8 mouse cellular contexts compared by ENCODE assay signal in genomic region chr6:86370093-86370713, GRCm38 (mm10). TPM values are rescaled to one million over a fixed set of nuclear protein-coding genes. Genes with fewer than 3 reads are reported as not detected.
DNase-seq lines count a peak whose midpoint lies in the region; ATAC-seq and TF ChIP-seq lines count a peak whose summit lies in the region.

No protein-coding gene starts in this region.

- no peaks in the 10 kb centered on the region for H3K27me3 ChIP-seq in embryonic facial prominence, embryonic 12.5 days
- no peaks in the 10 kb centered on the region for H3K27me3 ChIP-seq in limb, embryonic 10.5 days (ENCODE audit: low read depth, poor library complexity, severe bottlenecking)
- H3K27me3 ChIP-seq in myocyte (ENCODE audit: control insufficient read depth, insufficient read depth, insufficient read length): no peaks in the 10 kb centered on the region

- peak overlapping the region; percentile 84; the same call in 1 of the 2 replicates for H3K27ac ChIP-seq in embryonic facial prominence, embryonic 12.5 days
- peak overlapping the region; percentile 92 for H3K27ac ChIP-seq in limb, embryonic 10.5 days

- H3K9me3 ChIP-seq in embryonic facial prominence, embryonic 12.5 days: no peaks in the 10 kb centered on the region
- no peaks in the 10 kb centered on the region for H3K9me3 ChIP-seq in limb, embryonic 10.5 days (replicated peaks)

- peaks cover 7% of the 10 kb centered on the region; the same call in 1 of the 2 replicates for H3K36me3 ChIP-seq in embryonic facial prominence, embryonic 12.5 days
- H3K36me3 ChIP-seq in limb, embryonic 10.5 days: peaks cover 47% of the 10 kb centered on the region
- H3K36me3 ChIP-seq in myocyte (ENCODE audit: control insufficient read depth, insufficient read depth): no peaks in the 10 kb centered on the region

- peak; percentile 29 for DNase-seq in thymus, postnatal 0 days (ENCODE audit: low spot score)
- no peak for DNase-seq in thymus, adult 18-20 months
- DNase-seq in limb, embryonic 10.5 days (ENCODE audit: low spot score): no peak
- no peak for DNase-seq in frontal cortex, postnatal 36 days (ENCODE audit: low spot score in 2 of 2)
- DNase-seq in layer of hippocampus, adult 8-10 months (ENCODE audit: low spot score in 2 of 2): no peak

- H3K4me2 ChIP-seq in embryonic facial prominence, embryonic 12.5 days (replicated peaks): peak overlapping the region; percentile 90
- peak overlapping the region; percentile 95 for H3K4me2 ChIP-seq in myocyte (ENCODE audit: low read depth)

- peak overlapping the region; percentile 71; the same call in 1 of the 2 replicates for H3K9ac ChIP-seq in embryonic facial prominence, embryonic 12.5 days

- H3ac ChIP-seq in myocyte (ENCODE audit: control insufficient read depth, insufficient read length): peak overlapping the region; percentile 3

- no peak for TF ChIP-seq POLR2A in myocyte (IDR thresholded peaks at IDR 0.05; ENCODE audit: insufficient read length, low read depth)

- WGBS in embryonic facial prominence, embryonic 12.5 days: 71% methylated on average over 3 of the region's 3 CpGs
- 68% methylated on average over 3 of the region's 3 CpGs for WGBS in limb, embryonic 10.5 days

- peaks cover 27% of the 10 kb centered on the region for H3K4me1 ChIP-seq in embryonic facial prominence, embryonic 12.5 days
- peaks cover 28% of the 10 kb centered on the region for H3K4me1 ChIP-seq in limb, embryonic 10.5 days

- no peak for ATAC-seq in embryonic facial prominence, embryonic 12.5 days (ENCODE audit: insufficient number of reproducible peaks, insufficient read depth, low FRiP score, low TSS enrichment)
- ATAC-seq in megakaryocyte progenitor cell, adult 5-6 weeks (replicated peaks; ENCODE audit: poor library complexity): no peak

- peaks cover 42% of the 10 kb centered on the region for H3K79me2 ChIP-seq in myocyte (ENCODE audit: control insufficient read depth, insufficient read depth)

- peak overlapping the region; percentile 95 for H3K4me3 ChIP-seq in embryonic facial prominence, embryonic 12.5 days
- H3K4me3 ChIP-seq in limb, embryonic 10.5 days: peak overlapping the region; percentile 92
- peak overlapping the region; percentile 86 for H3K4me3 ChIP-seq in myocyte

TF ChIP-seq in myocyte, 11 proteins besides CTCF, POLR2A, EP300 and RAD21:
- TF ChIP-seq MYOD1 (IDR thresholded peaks at IDR 0.05; ENCODE audit: control insufficient read depth in 1 of 3, insufficient read length in 2 of 3, low read depth in 2 of 3) (no peak), POLR2AphosphoS2 (IDR thresholded peaks at IDR 0.05; ENCODE audit: insufficient read length, low read depth) (peak; percentile 49)
TF ChIP-seq in myocyte: peak in this region for 1.

RNA-seq across cellular contexts. Expression of gene Snrpg, which starts 0.9 kb away (rescaled TPM):
- 649 and 709 TPM in 2 replicates for polyA plus RNA-seq in thymus, postnatal 0 days (2015; fragmentation: Nextera tagmentation; extraction: Ambion mirVana)
- polyA plus RNA-seq in embryonic facial prominence, embryonic 12.5 days (2016; fragmentation: Nextera tagmentation; extraction: Ambion mirVana): 637 and 711 TPM in 2 replicates
- polyA plus RNA-seq in limb, embryonic 10.5 days (2016; fragmentation: Nextera tagmentation; extraction: Ambion mirVana): 932 and 987 TPM in 2 replicates
- 188 TPM for polyA plus RNA-seq in myocyte (2012; fragmentation: generic; extraction: Trizol)
- total RNA-seq in megakaryocyte progenitor cell, adult 5-6 weeks (2015): 520 and 538 TPM in 2 replicates
- total RNA-seq in megakaryocyte progenitor cell, adult 5-6 weeks (2017): 60.0 and 69.9 TPM in 2 replicates
- total RNA-seq in layer of hippocampus, adult 8-10 months (2022): 10 to 100 TPM; 44.1 to 77.4 (median 71.6) TPM

RNA-seq across cellular contexts. Expression of gene Fam136a, which starts 4.8 kb away (rescaled TPM):
- polyA plus RNA-seq in thymus, postnatal 0 days (2015; fragmentation: Nextera tagmentation; extraction: Ambion mirVana): 77.1 and 83.0 TPM in 2 replicates
- 132 and 137 TPM in 2 replicates for polyA plus RNA-seq in embryonic facial prominence, embryonic 12.5 days (2016; fragmentation: Nextera tagmentation; extraction: Ambion mirVana)
- polyA plus RNA-seq in limb, embryonic 10.5 days (2016; fragmentation: Nextera tagmentation; extraction: Ambion mirVana): 189 and 214 TPM in 2 replicates
- polyA plus RNA-seq in myocyte (2012; fragmentation: generic; extraction: Trizol): 30.8 TPM
- total RNA-seq in megakaryocyte progenitor cell, adult 5-6 weeks (2015): 55.2 and 59.2 TPM in 2 replicates
- total RNA-seq in megakaryocyte progenitor cell, adult 5-6 weeks (2017): 78.4 and 102 TPM in 2 replicates
- total RNA-seq in layer of hippocampus, adult 8-10 months (2022): 10 to 100 TPM; 24.4 to 27.8 (median 27.3) TPM

RNA-seq across cellular contexts. Expression of gene Pcyox1, which starts 26.8 kb away (rescaled TPM):
- polyA plus RNA-seq in thymus, postnatal 0 days (2015; fragmentation: Nextera tagmentation; extraction: Ambion mirVana): 28.8 and 32.8 TPM in 2 replicates
- 85.3 and 86.4 TPM in 2 replicates for polyA plus RNA-seq in embryonic facial prominence, embryonic 12.5 days (2016; fragmentation: Nextera tagmentation; extraction: Ambion mirVana)
- polyA plus RNA-seq in limb, embryonic 10.5 days (2016; fragmentation: Nextera tagmentation; extraction: Ambion mirVana): 50.6 and 59.5 TPM in 2 replicates
- polyA plus RNA-seq in myocyte (2012; fragmentation: generic; extraction: Trizol): 25.1 TPM
- 33.1 and 40.5 TPM in 2 replicates for total RNA-seq in megakaryocyte progenitor cell, adult 5-6 weeks (2015)
- 65.6 and 88.1 TPM in 2 replicates for total RNA-seq in megakaryocyte progenitor cell, adult 5-6 weeks (2017)
- 100 to 1,000 TPM; 115 to 135 (median 124) TPM for total RNA-seq in layer of hippocampus, adult 8-10 months (2022)

RNA-seq across cellular contexts. Expression of gene Tia1, which starts 33.8 kb away (rescaled TPM):
- 170 and 184 TPM in 2 replicates for polyA plus RNA-seq in thymus, postnatal 0 days (2015; fragmentation: Nextera tagmentation; extraction: Ambion mirVana)
- polyA plus RNA-seq in embryonic facial prominence, embryonic 12.5 days (2016; fragmentation: Nextera tagmentation; extraction: Ambion mirVana): 318 and 338 TPM in 2 replicates
- 174 and 235 TPM in 2 replicates for polyA plus RNA-seq in limb, embryonic 10.5 days (2016; fragmentation: Nextera tagmentation; extraction: Ambion mirVana)
- 12.8 TPM for polyA plus RNA-seq in myocyte (2012; fragmentation: generic; extraction: Trizol)
- 67.3 and 125 TPM in 2 replicates for total RNA-seq in megakaryocyte progenitor cell, adult 5-6 weeks (2015)
- total RNA-seq in megakaryocyte progenitor cell, adult 5-6 weeks (2017): 75.5 and 98.4 TPM in 2 replicates
- total RNA-seq in layer of hippocampus, adult 8-10 months (2022): 100 to 1,000 TPM; 105 to 159 (median 144) TPM

RNA-seq across cellular contexts. Expression of gene Gm44790, which starts 56.3 kb away (rescaled TPM):
- 0.25 and 0.31 TPM in 2 replicates for polyA plus RNA-seq in thymus, postnatal 0 days (2015; fragmentation: Nextera tagmentation; extraction: Ambion mirVana)
- polyA plus RNA-seq in embryonic facial prominence, embryonic 12.5 days (2016; fragmentation: Nextera tagmentation; extraction: Ambion mirVana): not detected in 2 replicates
- not detected in 2 replicates for polyA plus RNA-seq in limb, embryonic 10.5 days (2016; fragmentation: Nextera tagmentation; extraction: Ambion mirVana)
- not detected for polyA plus RNA-seq in myocyte (2012; fragmentation: generic; extraction: Trizol)
- not detected in 2 replicates for total RNA-seq in megakaryocyte progenitor cell, adult 5-6 weeks (2015)
- 1.8 TPM in 1 of 2 replicates, not detected in the other for total RNA-seq in megakaryocyte progenitor cell, adult 5-6 weeks (2017)
- total RNA-seq in layer of hippocampus, adult 8-10 months (2022): 1 to 10 TPM in 2 of 4 experiments, not detected in 2; 1.1 to 1.9 TPM
